Mouse (Mus musculus): ENCODE measurements around the gene Myl9. TPM values are rescaled to one million over a fixed set of nuclear protein-coding genes. Genes with fewer than 3 reads are reported as not detected.

Gene Myl9
- 2.3 TPM for total RNA-seq (2023)

DNA sequence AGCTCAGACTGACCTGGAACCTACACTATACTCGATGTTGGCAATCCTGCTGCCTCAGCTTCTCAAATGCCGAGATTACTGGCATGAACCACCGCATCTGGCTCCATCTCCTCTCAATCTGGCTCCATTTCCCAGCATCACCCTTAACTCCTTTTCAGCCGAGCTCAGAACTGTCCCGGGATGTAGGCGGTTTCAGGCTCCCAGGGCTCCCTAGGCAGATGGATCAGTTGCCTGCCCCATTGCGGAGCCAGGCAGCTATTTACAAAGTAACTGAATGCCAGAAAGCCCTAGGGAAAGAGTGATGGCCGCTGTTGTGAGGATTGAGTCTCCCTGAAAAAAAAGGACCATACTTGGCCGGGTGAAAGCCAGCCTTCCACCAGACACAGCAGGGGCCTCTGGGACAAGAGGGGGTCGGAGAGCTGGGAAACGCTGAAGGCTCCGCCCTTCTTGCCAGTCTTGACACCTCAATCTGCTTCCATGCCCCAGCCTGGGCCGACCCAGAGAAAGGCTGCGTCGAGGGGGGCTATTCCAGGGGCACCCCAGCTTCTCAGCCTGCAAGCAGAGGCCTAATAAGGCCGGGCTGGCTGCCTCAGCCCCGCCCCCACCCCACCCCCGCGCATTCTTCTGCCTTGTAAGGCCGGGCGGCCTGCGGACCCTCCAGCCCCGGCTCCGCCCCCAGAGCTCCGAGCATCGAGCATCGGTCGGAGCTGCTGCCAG is at the start of gene Myl9:
TSS of gene Myl9 (plus strand) at position 683 of the 717 bp plus-strand sequence.

Other genes with a start within 250 kb of the Myl9 start
- 36.7 TPM for gene Aar2, start 227.8 kb upstream of the Myl9 start, total RNA-seq (2023)
- gene Dlgap4, start 161.7 kb upstream of the Myl9 start, total RNA-seq (2023) = 81.9 TPM
- 70.1 TPM for gene Tgif2, start 64.6 kb downstream of the Myl9 start, total RNA-seq (2023)
- gene 4930518I15Rik, start 82.5 kb downstream of the Myl9 start, total RNA-seq (2023) = 4.4 TPM
- gene Rab5if, start 87.7 kb downstream of the Myl9 start, total RNA-seq (2023) = 61.3 TPM
- 29.3 TPM for gene Sla2, start 111.8 kb downstream of the Myl9 start, total RNA-seq (2023)
- 91.7 TPM for gene Ndrg3, start 216.6 kb downstream of the Myl9 start, total RNA-seq (2023)
- 14.2 TPM for gene Dsn1, start 231.7 kb downstream of the Myl9 start, total RNA-seq (2023)